Mouse (Mus musculus) megakaryocyte, embryonic 14.5 days (primary cell): ENCODE measurements around the gene Ntf5.

ENCODE experiments used
- FLI1 ChIP-seq: IDR thresholded peaks from 2 replicates; pipeline ENCODE4 v1.6.1; 2012; ENCODE audit warnings: low read length, inconsistent platforms, mixed read lengths
- GATA1 ChIP-seq: IDR thresholded peaks from 3 replicates; pipeline ENCODE4 v1.6.1; 2012; ENCODE audit warnings: mixed read lengths, low read length, inconsistent platforms, borderline replicate concordance

GRCm38 (mm10) chr7:45455932-45456696, 42.6 kb downstream of the Ntf5 start:
- no peak for TF ChIP-seq GATA1
- TF ChIP-seq FLI1 = no peak
